Mouse (Mus musculus): Measurements from ENCODE around the gene Slc38a2. TPM values are rescaled to one million over a fixed set of nuclear protein-coding genes. Genes with fewer than 3 reads are reported as not detected.
A peak's percentile ranks its signal among the peaks of the same experiment; 100 is the strongest.

The Slc38a2 gene
- polyA plus RNA-seq, 1 experiment, result not detected

- H3K4me1 ChIP-seq (ENCODE audit: control insufficient read depth, insufficient read depth, low read length), result peaks cover 2% of the 10 kb centered on the region; the same call in 1 of the 2 replicates
- H3K4me3 ChIP-seq (ENCODE audit: insufficient read depth, low read depth, low read length), result no peak overlapping the region
- 85% methylated on average over 9 of the region's 9 CpGs for WGBS
- TF ChIP-seq CTCF (IDR thresholded peaks at IDR 0.05; ENCODE audit: insufficient read depth, low read depth, low read length), result no peak
- no peak for TF ChIP-seq POLR2A (IDR thresholded peaks at IDR 0.05; ENCODE audit: insufficient read depth, low read depth, low read length)
- H3K27ac ChIP-seq (ENCODE audit: insufficient read depth, low read depth, low read length), result no peak overlapping the region
Measured at GRCm38 (mm10) chr15:96715079-96715691, 15.7 kb upstream of the Slc38a2 start.

GRCm38 (mm10) chr15:96714676-96715016, 15.1 kb upstream of the Slc38a2 start:
- TF ChIP-seq POLR2A (IDR thresholded peaks at IDR 0.05; ENCODE audit: insufficient read depth, low read depth, low read length) (no peak), CTCF (IDR thresholded peaks at IDR 0.05; ENCODE audit: insufficient read depth, low read depth, low read length) (no peak)
- Histone ChIP-seq H3K4me1 (ENCODE audit: control insufficient read depth, insufficient read depth, low read length) (peaks cover 2% of the 10 kb centered on the region; the same call in 1 of the 2 replicates), H3K27ac (ENCODE audit: insufficient read depth, low read depth, low read length) (no peak overlapping the region), H3K4me3 (ENCODE audit: insufficient read depth, low read depth, low read length) (no peak overlapping the region)
- 94% methylated on average over 3 of the region's 3 CpGs for WGBS

GRCm38 (mm10) chr15:96713758-96714675, 14.5 kb upstream of the Slc38a2 start:
- H3K4me3 ChIP-seq (ENCODE audit: insufficient read depth, low read depth, low read length), result no peak overlapping the region
- no peak overlapping the region for H3K27ac ChIP-seq (ENCODE audit: insufficient read depth, low read depth, low read length)
- H3K4me1 ChIP-seq (ENCODE audit: control insufficient read depth, insufficient read depth, low read length), result peaks cover 5% of the 10 kb centered on the region; the same call in 1 of the 2 replicates
- TF ChIP-seq CTCF (IDR thresholded peaks at IDR 0.05; ENCODE audit: insufficient read depth, low read depth, low read length) (no peak), POLR2A (IDR thresholded peaks at IDR 0.05; ENCODE audit: insufficient read depth, low read depth, low read length) (no peak)
- 91% methylated on average over 7 of the region's 7 CpGs for WGBS

DNA sequence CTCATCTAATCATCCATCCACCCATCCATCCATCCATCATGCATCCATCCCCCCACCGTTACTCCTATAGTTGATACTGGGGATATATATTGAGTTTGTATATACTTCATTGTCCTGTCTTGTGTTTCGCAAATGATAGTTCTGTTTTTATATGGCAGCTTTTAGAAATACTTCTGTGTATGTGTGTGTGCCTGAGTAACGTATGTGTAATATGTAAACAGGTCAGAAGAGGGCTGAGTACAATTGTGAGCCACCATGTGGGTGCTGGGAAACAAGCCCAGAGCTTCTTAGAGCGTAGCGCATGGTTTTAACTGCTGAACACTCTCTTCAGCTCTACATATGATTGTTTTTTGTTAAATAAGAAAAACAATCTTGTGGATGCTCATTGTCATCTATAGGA, 12.8 kb upstream of the Slc38a2 start:
- peaks cover 5% of the 10 kb centered on the region; the same call in 1 of the 2 replicates for H3K4me1 ChIP-seq (ENCODE audit: control insufficient read depth, insufficient read depth, low read length)
- H3K27ac ChIP-seq (ENCODE audit: insufficient read depth, low read depth, low read length), result no peak overlapping the region
- no peak overlapping the region for H3K4me3 ChIP-seq (ENCODE audit: insufficient read depth, low read depth, low read length)
- WGBS, result 95% methylated on average over 5 of the region's 5 CpGs
- TF ChIP-seq CTCF (IDR thresholded peaks at IDR 0.05; ENCODE audit: insufficient read depth, low read depth, low read length), result no peak
- no peak for TF ChIP-seq POLR2A (IDR thresholded peaks at IDR 0.05; ENCODE audit: insufficient read depth, low read depth, low read length)

- TF ChIP-seq POLR2A (IDR thresholded peaks at IDR 0.05; ENCODE audit: insufficient read depth, low read depth, low read length) (no peak), CTCF (IDR thresholded peaks at IDR 0.05; ENCODE audit: insufficient read depth, low read depth, low read length) (no peak)
- Histone ChIP-seq H3K4me3 (ENCODE audit: insufficient read depth, low read depth, low read length) (no peak overlapping the region), H3K27ac (ENCODE audit: insufficient read depth, low read depth, low read length) (no peak overlapping the region), H3K4me1 (ENCODE audit: control insufficient read depth, insufficient read depth, low read length) (peaks cover 5% of the 10 kb centered on the region; the same call in 1 of the 2 replicates)
- WGBS, result 88% methylated on average over 11 of the region's 11 CpGs
Measured at GRCm38 (mm10) chr15:96711664-96712063, 12.1 kb upstream of the Slc38a2 start.

- no peak for TF ChIP-seq CTCF (IDR thresholded peaks at IDR 0.05; ENCODE audit: insufficient read depth, low read depth, low read length)
- Histone ChIP-seq H3K4me3 (ENCODE audit: insufficient read depth, low read depth, low read length) (peak overlapping the region; percentile 89), H3K4me1 (ENCODE audit: control insufficient read depth, insufficient read depth, low read length) (0 out of 2 replicates have a peak, but pooled peaks cover 3% of the 10 kb centered on the region), H3K27ac (ENCODE audit: insufficient read depth, low read depth, low read length) (peak overlapping the region; percentile 95; the same call in 1 of the 2 replicates)
- 31% methylated on average over 15 of the region's 15 CpGs for WGBS
Measured at GRCm38 (mm10) chr15:96710352-96711114, 11.0 kb upstream of the Slc38a2 start.

- TF ChIP-seq CTCF (IDR thresholded peaks at IDR 0.05; ENCODE audit: insufficient read depth, low read depth, low read length), result no peak
- peak; percentile 81; the same call in 1 of the 2 replicates for TF ChIP-seq POLR2A (IDR thresholded peaks at IDR 0.05; ENCODE audit: insufficient read depth, low read depth, low read length)
- under 1% methylated on average over 78 of the region's 80 CpGs for WGBS
- H3K27ac ChIP-seq (ENCODE audit: insufficient read depth, low read depth, low read length), result peak overlapping the region; percentile 95
- H3K4me3 ChIP-seq (ENCODE audit: insufficient read depth, low read depth, low read length), result peak overlapping the region; percentile 89
- H3K4me1 ChIP-seq (ENCODE audit: control insufficient read depth, insufficient read depth, low read length), result 0 out of 2 replicates have a peak, but pooled peaks cover 3% of the 10 kb centered on the region
Measured at GRCm38 (mm10) chr15:96709491-96710351, 10.2 kb upstream of the Slc38a2 start.

GRCm38 (mm10) chr15:96708976-96709490, 9.5 kb upstream of the Slc38a2 start:
- H3K27ac ChIP-seq (ENCODE audit: insufficient read depth, low read depth, low read length), result peak overlapping the region; percentile 86
- 15% methylated on average over 14 of the region's 14 CpGs for WGBS
- TF ChIP-seq POLR2A (IDR thresholded peaks at IDR 0.05; ENCODE audit: insufficient read depth, low read depth, low read length) (no peak), CTCF (IDR thresholded peaks at IDR 0.05; ENCODE audit: insufficient read depth, low read depth, low read length) (no peak)
- peak overlapping the region; percentile 89 for H3K4me3 ChIP-seq (ENCODE audit: insufficient read depth, low read depth, low read length)
- H3K4me1 ChIP-seq (ENCODE audit: control insufficient read depth, insufficient read depth, low read length), result 0 out of 2 replicates have a peak, but pooled peaks cover 3% of the 10 kb centered on the region

Data from olfactory bulb, adult 2 months (tissue).